Mouse (Mus musculus) thymus, postnatal 36 days (tissue): ENCODE data around the gene Pde4d.

Experiments
- DNase-seq, 2 experiments: peaks; one replicate each; pipeline ENCODE4 v3.0.0; 2022; ENCODE audit warnings: mixed read lengths in 2 of 2

The Pde4d gene

DNA sequence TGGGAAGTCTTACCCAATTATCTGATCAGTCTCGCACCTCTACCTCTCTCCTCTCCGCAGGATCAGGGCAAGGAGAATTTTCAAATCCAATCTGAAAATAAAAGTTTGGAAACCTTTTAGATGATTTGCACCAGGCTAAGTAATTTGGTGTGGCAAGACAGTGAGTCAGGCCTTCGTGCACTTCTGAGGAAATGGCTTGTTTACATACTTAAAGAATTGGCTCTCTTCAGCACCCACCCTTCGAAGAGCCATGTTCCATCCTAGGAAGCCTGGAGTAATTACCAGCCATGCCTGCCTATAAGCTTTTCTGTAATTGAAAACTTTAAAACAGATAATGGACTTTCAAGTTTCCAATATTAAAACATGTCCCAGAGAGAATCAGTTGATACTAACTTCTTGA is 1352.5 kb downstream of the Pde4d start:
- DNase-seq = no peak

DNA sequence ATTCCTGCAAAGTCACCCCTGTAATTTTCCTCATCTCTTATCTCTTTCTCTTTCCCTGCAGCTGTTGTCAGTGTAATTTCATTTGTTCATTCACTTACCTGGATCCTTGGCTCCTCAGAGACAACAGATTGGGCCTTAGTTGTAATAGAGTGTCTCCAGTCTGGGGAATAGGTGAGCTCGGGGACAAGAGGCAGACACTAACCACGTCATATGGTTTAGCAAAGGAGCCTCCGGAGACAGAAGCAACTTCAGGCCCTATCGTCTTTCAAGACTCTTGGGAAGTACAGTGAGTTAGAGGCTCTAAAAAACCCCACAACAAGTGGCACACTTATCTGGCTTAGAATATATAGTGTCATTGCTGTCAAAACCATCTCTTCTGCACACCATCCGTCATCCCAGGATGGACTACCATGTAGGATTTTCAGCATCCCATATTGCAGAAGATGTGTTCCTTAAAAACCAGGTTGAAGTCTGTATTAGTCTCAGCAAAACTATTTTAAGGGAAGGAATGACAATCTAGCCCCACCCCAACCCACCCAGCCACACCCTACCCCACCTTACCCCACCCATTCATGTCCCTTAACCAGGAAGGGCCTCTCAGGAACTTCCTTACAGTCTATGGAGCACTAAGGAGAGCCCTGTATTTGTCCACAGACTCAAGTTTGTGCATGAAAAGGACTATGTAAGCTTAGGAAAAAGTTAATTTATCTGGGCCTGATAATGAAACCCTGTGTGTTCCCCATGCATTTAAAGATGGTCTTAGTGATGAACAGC is 1356.6 kb downstream of the Pde4d start:
- no peak for DNase-seq

DNA sequence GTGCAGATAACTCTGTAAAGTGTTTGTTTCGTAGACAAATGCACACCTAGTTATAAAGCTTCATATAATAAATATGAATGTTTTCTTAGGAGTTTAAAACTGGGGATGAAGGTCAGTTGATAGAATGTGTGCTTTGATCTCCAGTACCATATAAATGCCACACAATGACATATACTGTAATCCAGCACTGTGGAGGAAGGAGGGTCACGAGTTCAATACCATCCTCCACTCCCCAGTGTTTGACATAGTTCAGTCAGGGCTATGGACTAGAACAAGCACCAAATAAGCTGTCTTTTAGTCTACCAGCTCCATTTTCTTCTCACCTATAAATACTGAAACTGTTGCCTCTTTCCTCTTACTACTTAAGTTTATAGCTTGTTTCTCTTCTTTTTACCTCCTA is 1357.3 kb downstream of the Pde4d start:
- no peak for DNase-seq

DNA sequence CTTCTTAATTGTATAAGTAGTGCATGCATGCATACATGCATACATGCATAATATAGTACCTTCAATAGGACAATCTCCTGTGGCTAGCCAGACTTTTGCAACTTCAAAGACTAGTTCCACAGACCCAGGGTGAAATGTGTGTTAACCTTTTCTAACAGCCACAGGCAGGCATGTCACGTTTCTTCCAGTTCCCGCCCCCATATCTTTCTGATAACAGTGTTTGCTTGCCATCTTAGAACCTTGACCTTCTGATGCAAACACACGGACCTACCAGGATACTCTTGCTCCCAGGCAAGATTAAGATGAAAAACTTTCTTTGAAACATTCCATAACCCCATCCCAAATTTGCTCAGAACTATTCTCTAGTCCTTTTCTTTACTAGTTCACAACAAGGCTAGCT is 1357.7 kb downstream of the Pde4d start:
- no peak for DNase-seq

DNA sequence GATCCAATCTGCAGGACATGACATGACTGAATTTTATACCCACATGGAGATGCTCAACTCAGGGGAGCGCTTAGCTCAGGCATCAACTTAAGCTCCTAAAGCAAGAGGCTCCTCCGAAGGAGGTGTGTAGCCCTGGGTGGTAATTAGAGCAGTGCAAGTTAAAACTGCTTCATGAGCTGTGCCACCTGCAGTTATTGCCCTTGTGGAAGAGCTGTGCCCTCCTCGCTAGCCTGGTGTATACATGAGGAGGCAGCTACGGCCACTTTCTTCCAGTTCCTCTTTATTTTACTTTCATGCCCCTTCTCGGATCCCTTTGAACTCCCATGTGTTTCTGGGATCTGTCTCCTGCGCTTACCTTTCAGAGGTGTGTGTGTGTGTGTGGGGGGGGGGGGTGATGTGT is 1358.3 kb downstream of the Pde4d start:
- DNase-seq = no peak

DNA sequence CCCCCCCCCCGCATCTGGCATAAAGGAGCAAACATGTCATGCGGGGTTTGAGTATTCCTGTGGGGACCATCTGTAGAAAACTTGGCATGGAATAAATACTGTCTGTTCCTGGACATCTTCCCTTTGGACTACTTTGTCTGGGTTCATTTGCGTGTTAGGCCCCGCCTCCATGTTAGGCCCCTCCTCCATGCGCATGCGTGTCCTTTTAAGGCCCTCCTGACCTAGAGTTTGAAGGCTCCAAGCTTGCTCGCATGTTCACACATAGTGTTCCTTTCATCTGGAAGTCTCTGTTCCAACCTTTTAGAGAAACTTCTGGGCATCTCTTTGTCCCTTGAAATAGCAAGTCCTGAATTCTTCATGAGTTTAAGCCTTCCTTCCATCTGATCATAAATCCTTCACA is 1359.2 kb downstream of the Pde4d start:
- DNase-seq = no peak

DNA sequence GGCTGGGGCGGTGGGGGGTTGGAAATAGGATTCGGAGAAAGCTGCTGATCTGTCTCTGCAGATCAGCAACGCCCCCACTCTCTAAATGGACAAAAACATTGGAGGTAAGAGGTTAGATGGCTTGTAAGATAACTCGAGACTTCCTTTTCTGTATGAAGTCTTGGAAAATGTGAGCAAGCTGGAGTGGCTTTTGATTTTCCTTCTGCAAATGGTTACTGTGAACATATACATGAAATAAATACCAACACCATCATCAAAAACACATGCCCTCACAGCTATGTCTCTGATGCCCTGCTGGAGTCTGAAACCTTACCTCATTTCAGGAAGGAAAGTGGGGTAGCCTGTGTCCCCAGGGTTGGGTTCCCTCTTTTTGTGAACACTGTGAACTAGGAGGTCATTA is 1359.9 kb downstream of the Pde4d start:
- DNase-seq = no peak

DNA sequence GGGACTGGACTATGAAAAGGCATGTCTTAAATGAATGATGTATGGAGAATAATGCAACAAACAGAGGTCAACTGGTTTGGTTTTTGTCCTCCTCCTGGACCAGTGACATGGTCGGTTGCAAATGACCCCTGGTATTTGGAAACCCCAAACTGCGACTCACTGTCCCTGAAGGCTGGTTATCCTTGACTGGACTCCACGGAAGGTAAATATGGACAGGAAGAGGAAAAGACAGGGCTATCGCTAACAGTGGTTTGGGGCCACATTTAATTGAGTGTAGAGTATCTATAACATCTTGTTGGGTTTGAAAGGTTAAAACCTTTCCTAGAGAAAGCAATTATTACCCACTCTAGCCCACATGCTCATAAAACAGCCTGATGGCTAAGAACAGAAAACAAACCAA is 1364.2 kb downstream of the Pde4d start:
- DNase-seq = no peak

DNA sequence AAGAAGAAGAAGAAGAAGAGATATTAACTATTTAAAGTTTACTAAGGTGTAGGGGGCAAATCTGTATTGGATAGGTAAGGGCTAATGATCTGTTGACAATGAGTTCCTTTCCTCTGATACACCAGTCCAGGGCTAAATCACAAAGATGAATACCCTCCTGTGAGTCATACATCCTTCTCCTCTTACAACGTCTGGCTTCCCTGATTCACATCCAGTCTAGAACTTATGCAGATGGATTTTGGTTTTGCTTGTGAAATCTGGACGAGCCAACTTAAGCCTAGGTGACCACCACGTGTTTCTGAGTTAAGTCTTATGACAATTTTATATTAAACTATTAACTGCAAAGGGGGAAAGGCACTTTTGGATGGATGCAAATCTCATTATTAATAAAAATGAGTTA is 1369.3 kb downstream of the Pde4d start:
- no peak for DNase-seq

DNA sequence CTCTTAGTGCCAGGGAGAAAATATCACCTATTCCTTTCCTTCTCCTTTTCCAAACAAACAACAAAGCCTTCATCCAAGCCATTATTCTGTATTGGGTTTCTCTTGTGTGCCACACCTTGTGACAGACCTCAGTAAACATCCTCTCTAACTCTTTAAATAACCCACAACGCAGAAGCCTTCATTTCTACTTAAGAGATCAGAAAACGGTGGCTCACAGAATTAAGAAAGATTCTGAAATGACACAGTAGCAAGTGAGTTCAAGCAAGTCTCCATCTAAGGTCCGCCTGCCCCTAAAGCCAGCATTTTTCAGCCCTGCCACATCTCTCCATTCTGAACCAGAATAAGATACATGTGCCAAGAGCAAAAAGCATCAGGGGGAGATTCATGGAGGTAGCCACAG is 1370.4 kb downstream of the Pde4d start:
- DNase-seq = no peak

DNA sequence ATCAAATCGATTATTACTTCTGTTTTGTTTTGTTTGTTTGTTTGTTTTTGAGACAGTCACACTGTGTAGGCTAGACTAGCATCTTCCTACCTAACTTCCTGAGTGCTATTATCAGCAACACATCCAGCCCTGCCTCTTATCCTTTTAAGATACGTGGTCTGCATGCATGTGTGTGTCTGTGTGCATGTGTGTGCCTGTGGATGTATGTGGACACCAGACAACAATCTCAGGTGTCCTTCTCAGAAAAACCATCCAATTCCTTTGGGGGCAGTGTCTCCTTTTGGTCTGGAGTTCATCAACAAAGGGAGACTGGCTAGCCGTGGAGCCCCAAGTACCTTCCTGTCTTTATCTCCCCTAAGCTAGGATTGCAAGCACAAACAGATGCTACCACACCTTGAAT is 1371.1 kb downstream of the Pde4d start:
- peak; percentile 13 to 30 for DNase-seq

DNA sequence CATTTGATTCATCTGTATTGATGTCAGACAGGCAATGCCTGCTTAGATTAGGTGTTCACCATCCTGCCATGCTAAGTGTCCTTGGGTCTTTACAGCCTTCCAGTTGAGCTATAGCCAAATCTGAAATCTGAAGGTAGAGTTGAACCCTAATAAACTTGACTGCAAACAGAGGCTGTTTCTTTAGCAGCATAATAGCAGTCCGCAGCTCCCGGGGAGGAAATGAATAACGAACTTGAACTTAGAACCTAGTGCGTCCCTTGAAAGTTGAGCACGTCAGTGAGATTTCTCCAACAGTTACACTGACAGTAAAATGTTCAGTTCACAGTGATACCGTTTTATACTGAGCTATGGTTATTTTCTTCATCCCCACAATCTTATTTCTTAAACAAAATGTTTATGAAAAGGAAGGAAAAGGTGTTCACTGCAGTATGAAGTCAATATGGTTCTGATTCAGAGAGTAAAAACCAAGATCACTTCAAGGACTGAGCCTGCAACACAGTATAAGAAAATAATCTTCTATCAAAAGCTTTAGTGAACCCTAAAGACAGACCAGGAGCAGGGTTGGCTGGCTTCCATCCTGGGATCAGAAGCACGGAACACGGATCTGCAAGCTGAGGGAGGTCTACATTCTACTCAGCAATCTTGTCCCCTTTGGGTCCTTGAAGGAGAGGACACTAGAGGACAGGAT is 1372.1 kb downstream of the Pde4d start:
- DNase-seq = peak; percentile 25 to 38

DNA sequence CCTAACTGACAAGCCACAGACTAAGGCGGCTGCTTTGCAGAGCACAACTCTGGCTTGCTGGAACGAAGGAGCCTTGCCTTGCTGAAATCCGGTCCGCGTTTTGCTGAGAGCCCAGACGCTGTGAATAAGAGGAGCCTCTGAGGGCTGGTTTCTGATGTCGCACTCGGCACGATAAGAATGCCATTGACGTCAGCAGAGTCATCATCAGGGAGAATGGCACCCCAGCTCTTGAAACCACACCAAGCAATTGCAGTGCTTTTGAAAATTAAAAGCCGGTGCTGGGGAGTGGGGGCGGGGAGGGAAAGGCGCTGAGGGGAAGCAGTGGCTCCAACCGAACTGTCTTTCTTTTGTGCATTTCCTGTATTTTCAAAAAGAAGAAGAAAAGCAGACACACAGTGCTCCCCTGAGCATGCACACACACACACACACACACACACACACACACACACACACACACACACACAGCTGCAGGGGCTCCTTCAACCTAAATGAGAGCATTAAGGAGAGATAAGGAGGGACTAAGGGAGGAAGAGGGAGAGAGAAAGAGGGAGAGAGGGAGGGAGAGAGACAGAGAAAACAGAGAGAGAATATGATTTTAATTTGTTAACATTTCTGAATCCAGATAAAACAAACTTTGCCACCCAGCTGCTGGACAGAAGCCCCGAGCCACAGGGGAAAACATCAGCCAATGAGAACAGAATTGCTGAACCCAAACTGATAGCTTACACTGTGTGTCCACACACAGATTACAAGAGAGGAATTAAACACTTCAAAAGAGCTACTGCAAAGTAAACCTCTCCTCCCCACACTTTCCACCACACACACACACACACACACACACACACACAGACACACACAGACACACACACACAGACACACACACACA is 1372.9 kb downstream of the Pde4d start:
- peak; percentile 95 to 97 for DNase-seq

DNA sequence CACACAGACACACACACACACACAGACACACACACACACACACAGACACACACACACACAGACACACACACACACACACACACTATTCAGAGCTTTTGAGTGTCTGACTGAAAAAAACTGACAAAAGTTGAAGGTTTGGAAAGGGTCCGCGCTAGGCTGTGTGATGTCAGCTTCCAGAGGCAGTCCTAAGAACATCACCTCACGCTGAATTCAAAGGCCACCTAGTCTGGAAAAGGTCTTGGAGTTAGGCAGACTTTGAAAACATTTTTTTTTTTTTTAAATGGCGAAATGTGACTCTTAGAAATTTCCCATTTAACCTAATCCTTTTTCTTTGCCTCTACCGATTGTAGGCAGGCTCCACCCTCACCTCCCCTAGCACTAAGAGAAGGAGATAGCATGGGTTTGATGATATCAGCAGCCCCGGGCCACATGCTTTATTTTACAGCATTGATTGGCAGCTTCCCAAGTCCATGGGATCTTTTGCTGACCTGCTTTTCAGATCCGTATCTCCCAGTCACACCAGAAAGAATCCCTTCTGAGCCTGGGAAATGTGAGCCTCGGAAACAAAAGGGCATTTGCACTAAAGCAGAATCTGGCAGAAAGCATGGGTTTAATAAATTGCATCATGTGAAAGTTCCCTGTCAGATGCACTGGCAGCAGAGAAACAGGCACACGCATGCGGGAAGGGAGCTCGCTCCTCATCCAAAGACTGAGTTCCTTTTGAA is 1373.7 kb downstream of the Pde4d start:
- peak; percentile 17 to 41 for DNase-seq

DNA sequence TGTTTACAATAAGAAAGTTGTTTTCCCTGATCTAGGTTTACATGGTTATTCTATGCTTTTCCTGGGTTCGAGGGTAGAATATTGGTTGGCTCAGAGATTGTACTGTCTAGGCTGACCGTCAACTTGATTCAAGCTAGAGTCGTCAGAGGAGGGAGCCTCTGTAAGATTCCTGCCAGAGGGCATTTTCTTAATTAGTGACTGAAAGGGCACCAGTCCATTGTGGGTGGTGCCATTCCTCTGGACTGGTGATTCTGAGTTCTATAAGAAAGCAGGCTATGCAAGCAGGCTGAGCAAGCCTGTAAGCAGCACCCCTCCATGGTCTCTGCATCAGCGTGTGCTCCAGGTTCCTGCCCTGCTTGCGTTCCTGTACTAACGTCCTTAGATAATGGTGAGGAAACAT is 1376.1 kb downstream of the Pde4d start:
- no peak for DNase-seq

DNA sequence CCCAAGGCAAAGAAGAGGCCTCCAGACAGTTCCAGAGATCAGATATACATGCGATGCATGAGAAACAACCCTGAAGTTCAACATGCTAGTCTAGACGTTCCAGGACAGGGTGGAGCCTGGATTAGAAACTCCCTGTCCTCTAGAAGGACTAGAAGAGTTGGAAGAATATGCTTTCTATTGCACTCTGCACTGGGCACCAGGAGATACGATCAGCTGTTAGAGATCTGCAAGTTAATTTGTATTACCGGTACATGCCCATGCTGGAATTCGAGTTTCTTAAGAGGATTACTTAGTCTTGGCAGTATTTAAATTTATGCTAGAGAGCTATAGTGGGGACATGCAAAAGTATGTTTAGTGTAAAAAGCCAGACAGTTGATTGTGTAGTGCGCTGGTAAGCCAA is 1377.6 kb downstream of the Pde4d start:
- no peak for DNase-seq

DNA sequence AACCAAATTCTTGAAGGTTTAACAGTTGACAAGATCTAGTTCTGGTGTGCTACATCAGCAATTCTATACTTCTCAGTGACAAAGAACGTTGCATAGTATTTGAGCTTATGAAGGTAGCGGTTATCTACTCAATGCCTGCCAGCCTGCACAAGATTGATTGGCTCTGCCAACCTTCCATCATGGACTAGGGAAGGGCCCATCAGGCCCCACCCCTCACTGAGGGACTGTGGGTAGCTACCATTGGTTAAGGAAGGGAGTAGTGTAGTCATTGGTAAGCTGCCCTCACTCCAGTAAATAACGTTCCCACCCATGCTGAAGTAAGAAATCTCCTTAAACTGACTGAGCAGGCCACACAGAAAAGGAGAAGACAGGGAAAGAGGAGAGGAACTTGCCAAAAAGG is 1378.2 kb downstream of the Pde4d start:
- no peak for DNase-seq

DNA sequence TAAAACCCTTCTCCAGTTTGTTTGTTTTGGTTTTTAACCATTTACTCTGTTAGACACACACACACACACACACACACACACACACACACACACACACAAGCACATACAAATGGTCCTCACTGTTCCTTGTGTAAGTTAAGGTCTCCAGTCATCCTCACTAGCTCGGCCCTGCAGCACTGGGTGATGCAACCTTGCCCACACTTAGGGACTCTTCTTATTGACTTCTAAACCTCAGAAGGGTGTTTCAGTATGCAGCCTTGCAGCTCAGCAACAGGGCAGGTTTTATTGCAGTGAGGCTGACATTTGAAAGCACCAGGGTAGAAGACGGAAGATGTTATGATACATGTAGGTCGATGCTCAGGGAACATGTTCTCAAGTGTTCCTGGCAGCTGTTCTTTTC is 1379.7 kb downstream of the Pde4d start:
- DNase-seq = no peak

DNA sequence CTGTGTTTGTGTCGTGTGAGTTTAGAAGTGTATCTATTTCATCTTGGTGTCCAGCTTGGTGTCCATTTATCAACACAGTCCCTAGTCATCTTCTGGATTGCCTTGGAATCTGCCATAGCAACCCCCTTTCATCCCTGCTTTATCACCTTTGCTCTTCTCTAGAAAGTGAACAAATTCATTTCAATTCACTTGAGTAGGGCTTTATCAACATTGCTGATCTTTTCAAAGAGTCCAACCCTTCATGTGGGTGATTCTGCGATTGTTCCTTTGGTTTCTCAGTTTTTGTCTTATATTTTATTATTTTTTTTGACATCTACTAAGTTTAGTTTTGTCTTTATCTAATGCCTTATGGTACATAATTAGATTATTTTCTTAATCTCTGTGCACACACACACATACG is 1385.2 kb downstream of the Pde4d start:
- no peak for DNase-seq

DNA sequence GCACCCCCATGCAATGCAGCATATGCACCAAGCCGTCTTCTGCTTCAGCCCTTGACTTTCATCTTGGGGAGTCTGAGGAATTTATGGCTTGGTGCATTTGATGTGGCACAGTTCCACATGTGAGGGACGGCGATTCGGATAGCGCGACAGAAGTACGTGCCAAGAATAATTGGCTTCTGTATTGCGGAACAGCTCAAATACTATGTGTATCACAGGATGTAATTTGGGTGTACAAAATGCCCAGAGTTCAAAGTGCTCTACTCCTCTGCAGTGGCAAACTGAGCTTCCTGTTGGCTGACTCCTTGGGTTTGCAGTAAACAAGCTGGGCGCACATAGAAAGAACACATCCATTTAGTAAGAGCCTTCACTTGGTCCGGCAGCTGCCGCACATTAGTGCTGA is 1387.7 kb downstream of the Pde4d start:
- DNase-seq = peak; percentile 50

DNA sequence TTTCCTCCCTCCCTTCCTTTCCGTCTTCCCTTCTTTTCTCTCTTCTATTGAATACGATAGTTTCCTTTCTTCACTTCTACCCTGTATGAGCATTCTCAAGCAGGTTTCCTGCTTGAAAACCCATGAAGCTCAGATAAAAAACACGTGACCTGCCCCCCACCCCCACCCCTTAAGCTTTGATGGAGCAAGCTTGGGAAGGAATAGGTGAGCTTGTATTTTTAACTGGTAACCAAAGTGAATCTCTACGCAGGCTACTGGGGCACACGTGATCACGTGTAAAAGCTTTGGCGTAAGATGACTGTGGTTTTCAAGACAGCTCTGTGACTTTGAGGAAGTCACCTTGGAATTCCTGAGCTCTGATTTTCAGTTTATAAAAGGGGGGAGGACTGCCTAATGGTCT is 1388.2 kb downstream of the Pde4d start:
- peak; percentile 25 to 45 for DNase-seq

DNA sequence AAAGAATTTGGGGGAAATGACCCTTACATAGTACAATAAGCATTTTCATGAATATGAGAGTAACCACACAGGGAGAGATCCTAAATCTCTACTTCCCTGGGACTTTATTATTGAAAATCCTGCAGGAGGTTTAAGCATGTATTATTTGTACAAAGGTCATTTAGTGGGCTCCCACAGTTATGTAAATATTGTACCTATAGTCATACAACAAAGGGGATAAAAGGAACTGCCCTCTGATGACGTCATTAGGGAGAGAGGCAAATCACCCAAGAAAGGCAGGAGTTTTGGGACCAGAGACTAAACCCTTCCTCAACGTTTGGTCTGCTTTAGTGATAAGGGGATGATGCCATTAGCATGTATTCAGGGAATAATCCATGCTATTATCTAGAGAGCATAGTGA is 1390.5 kb downstream of the Pde4d start:
- DNase-seq = no peak
